Mouse (Mus musculus): ENCODE measurements around the gene Gm10142.
"Not testable (repeated sequence)": the region's sequence is repeated elsewhere in the genome, so short reads cannot be mapped to it uniquely, and the experiment has no call there.

The Gm10142 gene

GRCm38 (mm10) chr10:77715507-77715906 lies at the start of gene Gm10142:
TSS of gene Gm10142 (plus strand) at chr10:77715807.
- DNase-seq (ENCODE audit: low read depth, low spot score) = no peak

GRCm38 (mm10) chr10:77666342-77666741 lies 49.3 kb upstream of the Gm10142 start:
- no peak for DNase-seq (ENCODE audit: low read depth, low spot score)

- DNase-seq (ENCODE audit: low read depth, low spot score) = no peak
Observed at GRCm38 (mm10) chr10:77667402-77667801, 48.2 kb upstream of the Gm10142 start.

DNA sequence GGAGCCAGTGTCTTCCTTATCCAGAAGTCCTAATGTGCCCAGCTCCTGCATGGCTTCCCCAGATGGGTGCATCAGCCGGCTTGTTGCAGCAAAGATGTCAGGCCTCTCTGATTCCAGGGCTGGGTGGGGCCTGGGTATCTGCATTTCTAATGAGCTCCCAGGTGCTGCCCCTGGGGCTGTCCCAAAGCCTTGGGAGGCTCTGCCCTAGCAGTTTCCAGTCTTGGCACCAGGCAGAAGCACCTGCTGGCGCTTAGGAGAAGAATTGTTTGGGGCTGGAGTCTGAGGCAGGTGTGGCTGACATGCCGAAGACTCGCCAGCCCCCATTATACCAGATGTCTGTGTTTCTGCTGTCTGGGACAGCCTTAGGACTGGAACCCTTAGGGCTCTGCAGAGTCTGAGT lies 44.9 kb upstream of the Gm10142 start:
- no peak for DNase-seq (ENCODE audit: low read depth, low spot score)

DNA sequence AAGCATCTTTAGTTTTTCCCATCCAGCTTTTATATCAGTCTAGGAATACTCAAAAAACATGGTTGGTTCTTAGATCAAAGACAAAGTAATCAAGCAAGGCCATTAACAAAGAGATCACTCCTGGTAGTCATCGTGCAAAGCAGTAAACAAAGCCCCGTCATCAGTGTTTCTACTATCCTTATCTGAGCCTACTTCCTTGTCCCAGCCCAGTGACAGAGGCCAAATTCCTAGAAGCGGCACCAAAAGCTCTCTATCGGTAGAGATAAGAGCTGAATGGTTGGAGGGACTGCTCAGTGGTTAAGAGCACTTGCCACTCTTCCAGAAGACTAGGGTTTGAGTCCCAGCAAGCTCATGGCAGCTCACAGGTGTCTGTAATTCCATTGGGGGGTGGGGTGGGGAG lies 44.1 kb upstream of the Gm10142 start:
- no peak for DNase-seq (ENCODE audit: low read depth, low spot score)

- DNase-seq (ENCODE audit: low read depth, low spot score) = no peak
Observed at GRCm38 (mm10) chr10:77673765-77674164, 41.8 kb upstream of the Gm10142 start.

DNA sequence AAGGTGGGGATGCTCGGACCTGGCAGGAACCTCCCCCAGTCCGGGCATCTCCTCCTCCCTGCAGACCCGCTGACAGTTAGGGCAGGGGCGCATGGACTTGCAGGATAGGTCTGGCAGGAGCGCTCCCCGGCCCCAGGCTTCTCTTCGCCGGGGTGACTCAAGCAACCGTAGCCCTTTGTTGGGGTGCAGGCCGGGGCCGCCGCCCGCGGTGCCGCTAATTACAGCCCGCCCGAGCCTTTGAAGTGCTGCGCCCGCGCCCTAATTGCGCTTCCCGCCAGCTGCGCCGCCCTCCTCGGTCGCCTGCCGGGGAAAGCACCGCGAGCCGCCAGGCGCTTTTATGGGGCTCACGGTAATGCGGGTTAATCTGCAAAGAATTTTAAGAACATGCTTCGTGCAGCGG lies 38.0 kb upstream of the Gm10142 start:
- peak; percentile 18 for DNase-seq (ENCODE audit: low read depth, low spot score)

GRCm38 (mm10) chr10:77682994-77683393 lies 32.6 kb upstream of the Gm10142 start:
- no peak for DNase-seq (ENCODE audit: low read depth, low spot score)

- DNase-seq (ENCODE audit: low read depth, low spot score) = no peak
Observed at GRCm38 (mm10) chr10:77684181-77684580, 31.4 kb upstream of the Gm10142 start.

- DNase-seq (ENCODE audit: low read depth, low spot score) = no peak
Observed at GRCm38 (mm10) chr10:77685895-77686664, 29.5 kb upstream of the Gm10142 start, which contains the start of gene Tspear. TSS of gene Tspear (plus strand) at chr10:77686569.

- no peak for DNase-seq (ENCODE audit: low read depth, low spot score)
Observed at GRCm38 (mm10) chr10:77687021-77687420, 28.6 kb upstream of the Gm10142 start.

GRCm38 (mm10) chr10:77690356-77690807 lies 25.2 kb upstream of the Gm10142 start, which contains the start of gene Gm19402:
TSS of gene Gm19402 (minus strand) at chr10:77690757.
- DNase-seq (ENCODE audit: low read depth, low spot score) = not testable (repeated sequence)

DNA sequence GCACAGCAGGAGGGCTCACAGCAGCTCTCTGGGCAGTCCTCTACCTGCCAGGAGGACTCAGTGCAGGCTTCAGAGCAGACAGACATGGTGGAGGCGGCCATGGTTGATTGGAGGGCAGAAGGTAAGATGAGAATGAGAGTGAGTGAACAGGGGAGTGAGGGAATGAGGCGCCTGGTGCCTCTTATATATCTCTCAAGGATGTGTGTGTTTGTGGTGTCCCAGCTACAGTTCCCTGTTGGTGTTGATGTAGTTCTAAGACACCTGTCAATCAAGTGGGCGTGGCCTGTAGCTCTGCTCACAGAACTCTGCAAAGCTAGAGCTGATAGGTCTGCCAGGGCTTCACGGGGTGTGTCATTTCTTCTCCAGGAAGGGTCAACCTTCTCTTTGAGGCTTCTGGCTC lies 18.5 kb upstream of the Gm10142 start, which contains the start of gene Gm9508:
TSS of gene Gm9508 (minus strand) at position 101 of the 400 bp plus-strand sequence.
- DNase-seq (ENCODE audit: low read depth, low spot score) = no peak

DNA sequence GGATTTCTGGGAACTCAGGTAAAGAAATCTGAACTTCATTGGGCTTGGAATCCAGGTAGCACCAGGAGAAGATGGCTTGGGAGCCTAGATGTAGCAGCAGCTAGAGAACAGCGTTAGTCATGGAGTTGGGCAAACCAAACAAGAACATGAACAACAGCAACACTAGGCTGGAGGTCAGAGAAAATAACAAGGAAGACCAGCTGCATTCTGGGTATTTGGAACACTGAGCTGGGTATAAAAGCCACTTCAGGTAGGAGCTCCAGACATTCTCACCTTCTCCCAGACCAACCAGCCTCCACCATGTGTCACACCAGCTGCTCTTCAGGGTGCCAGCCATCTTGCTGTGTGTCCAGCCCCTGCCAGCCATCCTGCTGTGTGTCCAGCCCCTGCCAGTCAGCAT lies 9.3 kb upstream of the Gm10142 start, which contains the start of gene Gm10272:
TSS of gene Gm10272 (plus strand) at position 301 of the 400 bp plus-strand sequence.
- DNase-seq (ENCODE audit: low read depth, low spot score) = no peak

GRCm38 (mm10) chr10:77709831-77710230 lies 5.8 kb upstream of the Gm10142 start:
- no peak for DNase-seq (ENCODE audit: low read depth, low spot score)

DNA sequence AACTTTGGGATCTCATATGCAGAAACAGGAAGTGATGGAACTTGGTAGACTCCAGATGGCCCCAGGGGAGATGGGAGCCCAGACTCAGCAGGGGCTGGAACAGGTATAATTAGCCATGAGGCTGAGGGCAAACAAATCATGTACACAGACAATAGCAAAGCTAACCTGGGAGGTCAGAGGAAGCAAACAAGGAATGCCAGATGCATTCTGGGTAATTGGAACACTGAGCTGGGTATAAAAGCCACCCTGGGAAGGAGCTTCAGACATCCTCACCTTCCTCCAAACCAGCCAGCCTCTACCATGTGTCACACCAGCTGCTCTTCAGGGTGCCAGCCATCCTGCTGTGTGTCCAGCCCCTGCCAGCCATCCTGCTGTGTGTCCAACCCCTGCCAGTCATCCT lies 4.5 kb upstream of the Gm10142 start, which contains the start of gene Gm10024:
TSS of gene Gm10024 (plus strand) at position 301 of the 400 bp plus-strand sequence.
- DNase-seq (ENCODE audit: low read depth, low spot score) = not testable (repeated sequence)

- DNase-seq (ENCODE audit: low read depth, low spot score) = no peak
Observed at GRCm38 (mm10) chr10:77713734-77714133, 1.9 kb upstream of the Gm10142 start.

- not testable (repeated sequence) for DNase-seq (ENCODE audit: low read depth, low spot score)
Observed at GRCm38 (mm10) chr10:77720299-77720698, 4.7 kb downstream of the Gm10142 start, which contains the start of gene Krtap12-1. TSS of gene Krtap12-1 (plus strand) at chr10:77720599.

- DNase-seq (ENCODE audit: low read depth, low spot score) = no peak
Observed at GRCm38 (mm10) chr10:77724855-77725254, 9.2 kb downstream of the Gm10142 start.

DNA sequence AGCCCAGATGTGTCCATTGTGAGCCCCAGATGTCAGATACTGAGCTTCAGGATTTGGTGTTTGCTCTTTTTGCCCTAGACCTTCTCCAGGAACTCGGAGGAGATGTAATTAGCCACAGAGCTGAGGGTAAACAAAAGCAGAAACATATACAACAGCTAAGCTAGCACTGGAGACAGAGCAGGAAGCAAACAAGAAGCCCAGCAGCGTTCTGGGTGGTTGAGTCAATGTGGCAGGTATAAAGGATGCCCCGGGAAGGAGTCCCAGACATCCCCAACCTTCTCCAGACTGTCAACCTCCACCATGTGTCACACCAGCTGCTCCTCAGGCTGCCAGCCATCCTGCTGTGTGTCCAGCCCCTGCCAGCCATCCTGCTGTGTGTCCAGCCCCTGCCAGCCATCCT lies 10.6 kb downstream of the Gm10142 start, which contains the start of gene Gm10100:
TSS of gene Gm10100 (plus strand) at position 301 of the 400 bp plus-strand sequence.
- DNase-seq (ENCODE audit: low read depth, low spot score) = no peak

DNA sequence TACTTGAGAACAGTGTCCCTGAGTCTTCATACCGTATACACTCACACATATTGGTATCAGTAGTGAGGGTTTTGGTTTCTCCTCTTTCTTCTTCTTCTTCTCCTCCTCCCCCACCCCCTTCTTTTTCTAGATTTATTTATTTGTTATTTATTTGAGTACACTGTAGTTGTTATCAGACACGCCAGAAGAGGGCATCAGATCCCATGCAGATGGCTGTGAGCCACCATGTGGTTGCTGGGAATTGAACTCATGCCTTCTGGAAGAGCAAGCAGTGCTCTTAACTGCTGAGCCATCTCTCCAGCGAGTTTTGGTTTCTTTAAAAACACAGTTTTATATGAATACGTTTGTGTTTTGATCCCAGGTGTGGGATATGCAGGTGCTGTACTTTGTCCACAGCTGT lies 12.7 kb downstream of the Gm10142 start:
- DNase-seq (ENCODE audit: low read depth, low spot score) = no peak

DNA sequence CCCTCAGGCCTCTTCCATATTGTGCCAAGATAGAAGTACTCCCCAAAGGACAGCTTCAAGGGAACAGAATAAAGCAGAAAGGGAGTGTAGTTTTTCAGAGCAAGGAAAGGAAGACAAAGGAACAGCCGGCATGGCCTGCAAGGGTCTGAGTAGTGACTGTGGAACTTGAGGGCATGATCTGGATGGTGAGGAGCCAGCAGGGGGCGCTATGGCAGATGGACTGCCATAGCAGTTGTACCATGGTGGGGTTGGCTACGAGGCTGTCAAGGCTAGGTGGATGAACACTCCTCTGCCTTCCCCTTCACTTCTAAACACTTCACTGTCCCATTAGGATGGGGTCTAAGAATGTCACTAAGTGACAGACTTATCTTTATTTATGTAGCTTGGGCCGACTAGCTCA lies 13.6 kb downstream of the Gm10142 start:
- DNase-seq (ENCODE audit: low read depth, low spot score) = peak; percentile 8

DNA sequence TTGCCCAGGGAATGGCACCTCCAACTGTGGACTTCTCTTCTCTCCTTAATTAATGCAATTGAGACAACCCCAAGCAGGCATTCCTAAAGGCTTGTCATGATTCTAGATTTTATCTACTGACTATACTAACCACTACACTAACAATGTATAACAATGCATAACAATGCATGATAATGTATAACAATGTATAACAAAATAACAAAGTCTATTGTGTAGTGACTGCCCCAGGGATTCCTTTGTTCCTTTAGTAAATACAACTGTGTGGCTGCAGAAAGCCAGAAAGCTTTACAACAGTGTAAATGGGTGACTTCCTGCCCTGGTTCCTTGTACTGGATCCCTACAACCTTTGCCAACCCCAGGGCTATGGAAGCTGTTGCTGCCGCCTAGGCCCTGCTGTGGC lies 20.3 kb downstream of the Gm10142 start:
- no peak for DNase-seq (ENCODE audit: low read depth, low spot score)

Measured in CD4-positive helper T cell, adult 2 months (primary cell).